Mouse (Mus musculus) gastrocnemius, adult 2 months (tissue): ENCODE data around the gene Rpl10a. TPM values are rescaled to one million over a fixed set of nuclear protein-coding genes. Genes with fewer than 3 reads are reported as not detected.

ENCODE experiments used
- DNase-seq: peaks from one replicate; pipeline ENCODE4 v3.0.0; 2022
- H3K27ac ChIP-seq: fragments of 200-600 bp; 2 replicates; pipeline ENCODE4 v1.8.1; 2022; ENCODE audit warnings: mild to moderate bottlenecking
- H3K4me3 ChIP-seq: fragments of 200-600 bp; 2 replicates; pipeline ENCODE4 v1.8.1; 2022; ENCODE audit warnings: mild to moderate bottlenecking, moderate library complexity
- CTCF ChIP-seq: fragments of 200-600 bp; IDR thresholded peaks from 2 replicates; pipeline ENCODE4 v1.8.1; 2022; ENCODE audit warnings: antibody characterized with exemption, mild to moderate bottlenecking, moderate library complexity
- intact Hi-C: fragments of 180-260 bp; cut with DNase I; formaldehyde crosslinking; loops from one replicate; pipeline ENCODE4 v1.15.1; 2025
- total RNA-seq, 2 experiments: library from RNA; stranded (reverse); gene quantifications; 2 replicates each; pipeline ENCODE4 v1.2.3; 2021

Rpl10a gene
- total RNA-seq, 2 experiments from 2014 or later, result 382 to 410 TPM

DNA sequence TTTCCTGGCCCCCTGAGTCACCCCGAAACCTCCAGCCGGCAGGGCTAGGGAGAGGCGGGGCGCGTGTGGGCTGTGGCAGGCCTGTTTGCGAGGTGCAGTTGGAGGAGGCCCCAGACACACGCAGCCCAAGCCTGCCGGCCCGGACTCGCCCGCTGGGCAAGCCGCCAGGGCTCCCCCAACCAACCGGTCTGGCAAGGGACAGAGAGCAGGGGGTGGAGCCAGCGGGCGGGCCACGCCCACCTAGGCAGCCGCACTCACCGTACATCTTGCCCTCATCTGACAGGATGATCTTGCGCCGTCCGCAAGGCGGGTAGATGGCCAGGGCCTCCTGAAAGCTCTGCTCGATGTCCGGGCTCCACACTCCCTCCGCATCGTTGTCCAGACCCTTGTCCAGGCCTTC is 12.8 kb downstream of the Rpl10a start:
- peak; percentile 84 for DNase-seq
- Histone ChIP-seq H3K27ac (peak overlapping the region; percentile 60), H3K4me3 (peak overlapping the region; percentile 51)
- TF ChIP-seq CTCF, result no peak
- intact Hi-C loops, result no loop called here

DNA sequence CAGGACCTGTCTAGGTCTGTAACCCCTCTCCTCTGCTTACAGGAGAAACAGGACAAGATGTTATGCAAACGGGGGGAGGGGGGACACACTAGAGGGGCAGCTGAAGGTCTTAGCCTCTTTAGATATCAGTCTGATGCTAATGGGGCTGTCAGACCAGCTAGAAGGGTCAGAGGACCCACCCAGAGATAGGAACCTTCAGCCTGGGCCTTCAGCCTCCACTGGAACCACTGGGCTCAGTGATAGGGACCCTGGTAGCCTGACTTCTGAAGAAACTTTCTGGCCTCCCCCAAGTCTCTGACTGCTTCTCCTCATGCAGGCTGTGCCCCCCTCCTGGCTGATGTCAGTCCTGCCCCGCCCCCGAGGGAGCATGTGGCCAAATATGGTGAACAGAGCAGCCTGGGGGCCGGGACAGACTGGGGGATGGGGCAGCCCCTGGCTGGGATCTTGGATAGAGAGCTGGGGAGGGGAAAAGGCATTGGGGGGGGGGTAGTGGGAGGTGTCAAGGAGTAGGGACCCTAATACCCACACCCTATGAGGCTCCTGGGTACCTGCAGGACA is 15.9 kb downstream of the Rpl10a start:
- peak overlapping the region; percentile 57 for H3K27ac ChIP-seq
- intact Hi-C loops, result no loop called here

DNA sequence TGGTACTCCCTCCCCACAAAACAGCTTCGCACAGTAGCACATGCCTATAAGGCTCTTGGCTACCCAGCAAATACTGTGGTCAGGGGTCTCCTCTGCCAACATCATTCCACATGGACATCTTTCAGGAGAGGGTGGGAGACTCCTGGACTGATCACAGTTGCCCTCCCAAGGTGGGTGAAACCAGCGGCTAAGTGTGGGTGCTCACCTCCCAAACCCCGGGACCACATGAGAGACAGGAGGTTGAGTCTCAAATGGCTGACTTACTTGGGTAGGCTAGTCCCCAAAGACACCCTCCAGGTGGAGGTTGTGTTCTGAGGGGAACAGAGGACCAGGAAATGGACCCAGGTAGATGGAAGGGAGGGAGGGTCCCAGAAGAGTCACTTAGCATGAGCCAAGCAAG is 16.4 kb downstream of the Rpl10a start:
- TF ChIP-seq CTCF, result no peak
- DNase-seq, result no peak
- H3K4me3 ChIP-seq, result no peak overlapping the region
- intact Hi-C loops, result no loop called here
- H3K27ac ChIP-seq, result peak overlapping the region; percentile 57

More for the DNA sequence above, 15.9 kb downstream of the Rpl10a start:
- no peak for TF ChIP-seq CTCF
- H3K4me3 ChIP-seq, result no peak overlapping the region
- peak; percentile 45 for DNase-seq

DNA sequence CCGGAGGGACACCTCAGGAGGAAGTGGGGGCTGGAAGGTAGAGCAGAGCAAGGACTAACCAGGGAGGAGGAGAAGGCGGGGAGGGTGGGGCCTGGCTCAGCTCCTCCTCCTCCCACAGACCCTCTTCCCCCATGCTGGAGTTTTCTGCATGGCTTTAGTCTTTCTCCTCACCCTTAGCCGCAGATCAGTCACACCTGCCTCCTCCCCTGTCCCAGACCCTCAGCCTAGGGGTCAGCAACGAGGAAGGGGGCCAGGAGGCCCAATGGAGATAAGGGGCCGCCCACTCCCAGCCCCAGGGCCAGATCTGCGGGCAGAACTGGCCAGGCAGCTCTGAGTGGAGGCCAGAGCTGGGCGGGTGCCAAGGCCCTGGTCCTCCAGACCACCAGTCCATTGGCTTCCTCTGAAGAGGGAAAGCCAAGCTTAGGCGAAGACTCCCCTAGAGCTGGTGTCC is 17.0 kb downstream of the Rpl10a start:
- DNase-seq, result no peak
- no peak for TF ChIP-seq CTCF
- intact Hi-C loops, result no loop called here
- Histone ChIP-seq H3K4me3 (peak overlapping the region; percentile 30), H3K27ac (peak overlapping the region; percentile 57)

DNA sequence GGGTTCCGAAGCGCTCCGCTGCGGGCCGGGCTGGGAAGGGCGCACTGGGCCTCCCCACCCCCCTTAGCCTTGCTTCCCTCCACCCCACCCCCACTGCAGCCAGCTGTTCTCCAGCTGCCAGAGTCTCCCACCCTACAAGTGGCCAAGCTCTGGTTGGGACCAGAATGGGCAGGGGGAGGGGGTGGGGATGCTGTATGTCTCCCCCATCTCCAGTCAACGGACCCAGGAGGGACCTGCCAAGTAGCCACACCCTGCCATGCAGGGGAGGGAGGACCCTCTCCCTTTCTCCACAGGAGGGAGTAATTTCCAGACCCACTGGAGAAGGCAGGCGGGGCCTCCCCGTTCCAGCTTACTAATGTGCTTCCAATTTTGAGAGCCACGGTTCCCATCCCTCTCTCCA is 17.6 kb downstream of the Rpl10a start:
- intact Hi-C loops, result no loop called here
- no peak for DNase-seq
- peak overlapping the region; percentile 57 for H3K27ac ChIP-seq
- TF ChIP-seq CTCF, result no peak
- peak overlapping the region; percentile 30 for H3K4me3 ChIP-seq

DNA sequence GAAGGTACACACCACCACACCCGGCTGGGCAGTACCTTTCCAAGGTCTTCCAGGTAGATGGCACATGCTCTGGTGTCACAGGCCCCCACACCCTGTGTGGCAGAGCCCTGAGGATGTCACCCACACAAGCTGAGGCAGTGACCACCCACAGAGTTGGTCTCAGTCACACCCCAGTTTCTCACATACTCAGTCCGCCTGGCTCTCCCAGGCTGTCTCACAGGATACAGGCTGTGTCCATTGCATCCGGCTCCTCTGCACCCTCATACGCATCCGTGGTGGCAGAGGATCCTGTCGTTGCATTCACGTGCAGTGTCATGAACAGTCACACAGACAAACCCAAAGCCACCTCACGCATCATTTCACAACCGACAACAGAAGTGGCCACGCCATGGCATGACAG is 19.1 kb downstream of the Rpl10a start:
- no peak overlapping the region for H3K27ac ChIP-seq
- intact Hi-C loops, result no loop called here
- H3K4me3 ChIP-seq, result no peak overlapping the region
- no peak for TF ChIP-seq CTCF
- no peak for DNase-seq

DNA sequence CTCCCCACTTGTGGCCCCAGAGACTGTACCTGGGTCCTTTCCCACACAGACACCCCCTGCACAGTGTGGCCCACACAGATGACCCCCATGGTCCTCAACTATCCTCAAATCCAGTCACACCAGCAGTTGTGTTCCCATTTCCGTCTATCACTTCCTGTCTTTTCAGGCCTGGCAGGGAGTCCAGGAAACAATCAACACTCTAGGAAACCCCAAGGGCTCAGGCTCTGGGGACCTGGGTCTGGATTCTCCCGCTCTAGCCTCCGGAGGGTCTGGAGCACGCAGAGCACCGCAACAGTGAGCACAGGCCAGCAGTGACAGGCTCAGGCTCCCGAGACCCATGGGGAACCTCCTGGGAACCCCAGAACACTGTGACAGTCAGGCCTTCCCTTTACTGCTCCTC is 19.9 kb downstream of the Rpl10a start:
- Histone ChIP-seq H3K4me3 (peak overlapping the region; percentile 82), H3K27ac (peak overlapping the region; percentile 48; the same call in 1 of the 2 replicates)
- no peak for DNase-seq
- TF ChIP-seq CTCF, result no peak
- intact Hi-C loops, result no loop called here

DNA sequence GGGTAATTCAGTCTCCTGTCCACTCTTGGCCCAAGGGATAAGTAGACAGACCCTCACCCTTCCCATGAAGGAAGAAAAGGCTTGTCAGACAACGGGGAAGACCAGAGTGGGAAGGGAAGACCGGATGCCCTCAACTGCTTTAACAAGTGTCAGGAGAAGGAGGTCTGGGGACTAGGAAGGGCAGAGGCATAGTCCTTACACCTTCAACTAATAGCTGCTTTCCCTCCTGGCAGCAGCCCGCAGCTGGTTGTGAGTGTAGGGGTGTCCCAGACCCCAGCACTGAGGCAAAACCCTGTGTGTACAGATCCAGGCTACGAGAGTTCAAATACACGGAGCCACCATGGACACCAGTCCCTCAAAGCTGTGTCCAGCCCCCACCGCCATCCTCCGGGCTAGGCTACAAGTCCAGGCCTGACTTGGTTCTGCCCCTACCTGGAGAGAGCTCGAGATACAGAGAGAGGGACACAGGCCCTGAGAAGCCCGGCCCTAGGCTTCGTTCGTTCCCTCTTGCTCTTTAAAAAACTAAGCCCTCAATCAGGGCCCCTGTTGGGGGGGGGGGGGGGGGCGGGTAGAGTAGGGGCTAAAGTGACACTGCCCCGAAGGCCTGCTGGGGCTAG is 21.1 kb downstream of the Rpl10a start:
- intact Hi-C loops, result no loop called here
- H3K27ac ChIP-seq, result peak overlapping the region; percentile 95
- DNase-seq, result no peak
- peak overlapping the region; percentile 82 for H3K4me3 ChIP-seq
- TF ChIP-seq CTCF, result no peak

DNA sequence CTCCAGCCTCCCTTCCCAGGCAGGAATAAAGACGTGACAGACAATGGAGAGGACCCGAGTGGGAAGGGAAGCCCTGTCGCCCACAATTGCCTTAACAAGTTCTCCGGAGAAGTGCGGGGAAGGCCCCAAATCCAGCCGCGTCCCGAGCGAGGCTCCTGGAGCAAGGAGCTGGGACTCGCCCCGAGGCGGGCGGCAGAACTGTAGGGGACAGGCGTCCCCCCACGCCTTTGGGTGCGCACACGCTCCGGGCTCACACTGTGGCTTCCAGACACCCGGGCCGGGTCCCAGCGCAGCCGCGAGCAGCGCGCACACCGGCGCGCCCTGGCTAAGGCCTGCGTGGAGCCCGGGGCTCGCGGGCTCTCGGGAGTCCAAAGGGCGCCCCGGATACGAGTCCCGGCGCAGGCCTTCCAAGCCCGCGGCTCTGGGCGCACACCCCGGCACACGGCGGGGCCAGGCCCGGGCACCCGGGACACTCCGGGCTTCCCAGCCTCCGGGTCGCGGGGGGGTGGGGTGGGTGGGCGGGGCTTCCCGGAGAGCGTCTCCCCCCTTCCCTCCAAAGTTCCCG is 21.7 kb downstream of the Rpl10a start:
- no peak for TF ChIP-seq CTCF
- Histone ChIP-seq H3K4me3 (peak overlapping the region; percentile 82), H3K27ac (peak overlapping the region; percentile 95)
- intact Hi-C loops, result loop anchor here (2.0 kb wide), 1 partner anchor 19 kb away; no protein-coding TSS in a partner anchor
- peak; percentile 80 for DNase-seq

DNA sequence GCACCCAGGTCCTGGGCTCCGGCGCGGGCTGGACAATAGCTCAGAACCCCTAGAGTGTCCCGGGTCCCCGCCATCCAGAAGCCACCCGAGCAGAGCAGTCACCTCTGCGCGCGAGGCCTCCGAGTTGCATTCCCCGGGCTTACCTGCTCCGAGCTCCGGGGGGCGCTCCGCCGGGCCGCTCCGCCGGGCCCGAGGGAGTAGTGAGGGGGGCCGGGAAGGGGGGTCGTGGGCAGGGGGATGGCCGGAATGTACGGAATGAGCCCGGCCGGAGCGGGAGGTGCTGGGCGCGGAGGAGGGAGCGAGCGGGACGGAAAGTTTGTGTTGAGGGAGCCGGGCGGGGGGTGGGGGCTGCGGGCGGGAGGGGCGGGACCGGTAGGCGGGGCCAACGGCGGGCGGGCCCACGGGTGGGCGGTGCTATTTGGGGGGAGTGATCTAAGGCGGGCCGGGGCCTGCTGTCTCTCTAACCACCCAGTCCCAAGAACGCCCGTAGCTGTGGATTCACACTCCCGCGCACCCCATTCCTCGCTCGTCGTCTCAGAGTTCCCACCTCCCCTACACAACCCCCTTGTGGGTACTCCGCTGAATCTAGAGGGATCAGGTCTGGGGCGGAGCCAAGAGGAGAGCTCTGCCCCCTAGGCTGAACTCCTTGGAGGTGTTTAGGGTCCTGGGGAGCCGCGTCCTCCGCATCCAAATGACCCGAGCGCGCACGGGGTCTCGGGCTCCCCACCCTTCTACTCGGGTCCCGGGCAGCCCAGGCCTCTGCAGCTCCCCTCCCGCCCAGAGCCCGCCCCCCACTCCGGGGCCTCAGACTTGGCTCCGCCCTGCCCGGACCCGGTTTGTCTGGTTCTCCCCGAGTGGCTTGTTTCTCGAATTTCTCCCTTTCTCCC is 22.4 kb downstream of the Rpl10a start, which contains the start of gene Tead3:
Tead3 (minus strand) TSS at position 352 of the 887 bp plus-strand sequence.
- intact Hi-C loops, result loop anchor here (2.0 kb wide), 1 partner anchor 20 kb away; no protein-coding TSS in a partner anchor
- DNase-seq, result peak; percentile 89
- peak; percentile 39 for TF ChIP-seq CTCF

DNA sequence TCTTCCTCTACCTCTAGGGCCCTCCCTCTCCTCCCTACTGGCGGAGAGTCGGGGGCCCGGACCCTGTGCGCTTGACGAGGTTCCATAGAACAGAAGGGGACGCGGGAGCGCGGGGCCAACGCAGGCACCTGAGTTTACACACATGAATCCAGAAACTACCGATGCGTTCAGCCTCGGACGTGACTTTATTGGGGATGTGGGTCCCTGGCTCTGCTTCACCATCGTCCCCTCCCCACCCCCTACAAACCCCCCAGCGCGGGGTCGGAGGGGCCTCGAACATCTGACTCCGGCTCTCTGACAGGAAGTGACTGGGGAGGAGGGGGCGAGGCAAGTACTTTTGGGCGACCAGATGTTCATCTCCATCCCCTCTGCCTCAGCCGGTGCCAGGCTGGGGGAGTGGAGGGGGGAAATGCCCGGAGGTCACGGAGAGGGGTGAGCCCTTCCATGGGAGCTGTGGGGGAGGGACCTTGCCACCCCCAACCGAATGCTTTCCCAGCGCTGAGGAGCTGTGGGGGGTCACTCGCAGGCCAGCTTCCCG is 23.2 kb downstream of the Rpl10a start:
- intact Hi-C loops, result loop anchor here (2.0 kb wide), 1 partner anchor 21 kb away; no protein-coding TSS in a partner anchor
- Histone ChIP-seq H3K4me3 (peak overlapping the region; percentile 82), H3K27ac (peak overlapping the region; percentile 95)
- TF ChIP-seq CTCF, result no peak
- DNase-seq, result no peak

More for the DNA sequence above, 22.4 kb downstream of the Rpl10a start, which contains the start of gene Tead3:
- H3K27ac ChIP-seq, result peak within 1 kb of the TSS; percentile 95
- H3K4me3 ChIP-seq, result peak within 1 kb of the TSS; percentile 82

DNA sequence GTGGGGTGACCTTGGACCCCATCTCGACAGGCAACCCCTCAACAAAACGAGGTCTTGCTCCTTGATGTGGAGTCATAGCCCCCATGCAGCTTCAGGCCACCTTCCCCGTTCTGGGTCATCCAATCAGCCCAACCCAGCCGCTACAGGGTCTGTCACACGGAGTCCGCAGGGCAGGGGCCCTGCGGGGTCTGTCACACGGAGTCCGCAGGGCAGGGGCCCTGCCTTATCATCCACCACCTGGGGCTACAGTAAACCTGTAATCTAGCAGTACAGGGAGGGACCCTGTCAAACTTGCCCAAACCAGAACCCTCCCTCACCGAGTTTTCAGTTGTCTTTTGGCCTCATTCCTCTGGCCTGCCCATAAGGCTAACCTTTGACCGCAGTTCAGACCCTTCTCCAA is 23.7 kb downstream of the Rpl10a start:
- Histone ChIP-seq H3K27ac (no peak overlapping the region), H3K4me3 (no peak overlapping the region)
- no peak for TF ChIP-seq CTCF
- intact Hi-C loops, result no loop called here
- no peak for DNase-seq
